Mouse (Mus musculus): Measurements from ENCODE around the gene Scube2. TPM values are rescaled to one million over a fixed set of nuclear protein-coding genes. Genes with fewer than 3 reads are reported as not detected.

The Scube2 gene
- polyA plus RNA-seq, 1 experiment from 2014 or later: 0.05 TPM

GRCm38 (mm10) chr7:109852017-109852416 lies 13.5 kb downstream of the Scube2 start:
- Histone ChIP-seq H3K27ac (replicated peaks) (no peak overlapping the region), H3K4me2 (no peak overlapping the region), H3K4me1 (replicated peaks) (peaks cover 30% of the 10 kb centered on the region), H3K9me3 (replicated peaks) (no peaks in the 10 kb centered on the region), H3K9ac (no peak overlapping the region), H3K4me3 (replicated peaks) (no peak overlapping the region), H3K36me3 (replicated peaks) (no peaks in the 10 kb centered on the region), H3K27me3 (peaks cover 10% of the 10 kb centered on the region; the same call in 1 of the 2 replicates)
- WGBS (ENCODE audit: insufficient replicate concordance): 48% methylated on average over 7 of the region's 7 CpGs
- no peak for ATAC-seq (ENCODE audit: insufficient read depth)

GRCm38 (mm10) chr7:109850531-109850930 lies 14.9 kb downstream of the Scube2 start:
- H3K9me3 ChIP-seq (replicated peaks): no peaks in the 10 kb centered on the region
- 49% methylated on average over 3 of the region's 3 CpGs for WGBS (ENCODE audit: insufficient replicate concordance)
- no peak overlapping the region for H3K4me3 ChIP-seq (replicated peaks)
- no peak for ATAC-seq (ENCODE audit: insufficient read depth)
- no peak overlapping the region for H3K4me2 ChIP-seq
- no peak overlapping the region for H3K9ac ChIP-seq
- H3K36me3 ChIP-seq (replicated peaks): no peaks in the 10 kb centered on the region
- H3K27ac ChIP-seq (replicated peaks): no peak overlapping the region
- H3K4me1 ChIP-seq (replicated peaks): peaks cover 30% of the 10 kb centered on the region
- H3K27me3 ChIP-seq: peaks cover 10% of the 10 kb centered on the region; the same call in 1 of the 2 replicates

GRCm38 (mm10) chr7:109849750-109850434 lies 15.6 kb downstream of the Scube2 start:
- Histone ChIP-seq H3K36me3 (replicated peaks) (no peaks in the 10 kb centered on the region), H3K9ac (no peak overlapping the region), H3K4me1 (replicated peaks) (peaks cover 30% of the 10 kb centered on the region), H3K27me3 (peaks cover 10% of the 10 kb centered on the region; the same call in 1 of the 2 replicates), H3K4me3 (replicated peaks) (no peak overlapping the region), H3K9me3 (replicated peaks) (no peaks in the 10 kb centered on the region), H3K27ac (replicated peaks) (no peak overlapping the region), H3K4me2 (no peak overlapping the region)
- WGBS (ENCODE audit: insufficient replicate concordance): 55% methylated on average over 8 of the region's 8 CpGs
- no peak for ATAC-seq (ENCODE audit: insufficient read depth)

- 53% methylated on average over 11 of the region's 11 CpGs for WGBS (ENCODE audit: insufficient replicate concordance)
- Histone ChIP-seq H3K27ac (replicated peaks) (no peak overlapping the region), H3K27me3 (peaks cover 7% of the 10 kb centered on the region; the same call in 1 of the 2 replicates), H3K9ac (no peak overlapping the region), H3K36me3 (replicated peaks) (no peaks in the 10 kb centered on the region), H3K4me2 (no peak overlapping the region), H3K9me3 (replicated peaks) (no peaks in the 10 kb centered on the region), H3K4me1 (replicated peaks) (peaks cover 23% of the 10 kb centered on the region), H3K4me3 (replicated peaks) (no peak overlapping the region)
- no peak for ATAC-seq (ENCODE audit: insufficient read depth)
Measured at GRCm38 (mm10) chr7:109848867-109849733, 16.4 kb downstream of the Scube2 start.

GRCm38 (mm10) chr7:109844100-109844499 lies 21.4 kb downstream of the Scube2 start:
- H3K4me2 ChIP-seq: no peak overlapping the region
- H3K27ac ChIP-seq (replicated peaks): no peak overlapping the region
- H3K27me3 ChIP-seq: no peaks in the 10 kb centered on the region
- no peaks in the 10 kb centered on the region for H3K36me3 ChIP-seq (replicated peaks)
- WGBS (ENCODE audit: insufficient replicate concordance): 45% methylated on average over 6 of the region's 6 CpGs
- H3K4me1 ChIP-seq (replicated peaks): no peaks in the 10 kb centered on the region
- H3K9me3 ChIP-seq (replicated peaks): no peaks in the 10 kb centered on the region
- H3K9ac ChIP-seq: no peak overlapping the region
- ATAC-seq (ENCODE audit: insufficient read depth): peak; percentile 37; the same call in 1 of the 2 replicates
- no peak overlapping the region for H3K4me3 ChIP-seq (replicated peaks)

- Histone ChIP-seq H3K4me1 (replicated peaks) (no peaks in the 10 kb centered on the region), H3K9me3 (replicated peaks) (no peaks in the 10 kb centered on the region), H3K4me2 (no peak overlapping the region), H3K4me3 (replicated peaks) (no peak overlapping the region), H3K27me3 (no peaks in the 10 kb centered on the region), H3K9ac (no peak overlapping the region), H3K36me3 (replicated peaks) (no peaks in the 10 kb centered on the region), H3K27ac (replicated peaks) (no peak overlapping the region)
- no peak for ATAC-seq (ENCODE audit: insufficient read depth)
- WGBS (ENCODE audit: insufficient replicate concordance): 79% methylated on average over 13 of the region's 13 CpGs
Measured at GRCm38 (mm10) chr7:109841618-109842418, 23.7 kb downstream of the Scube2 start.

GRCm38 (mm10) chr7:109841031-109841430 lies 24.4 kb downstream of the Scube2 start:
- H3K36me3 ChIP-seq (replicated peaks): no peaks in the 10 kb centered on the region
- H3K9me3 ChIP-seq (replicated peaks): no peaks in the 10 kb centered on the region
- H3K4me2 ChIP-seq: no peak overlapping the region
- 65% methylated on average over 6 of the region's 6 CpGs for WGBS (ENCODE audit: insufficient replicate concordance)
- H3K4me1 ChIP-seq (replicated peaks): no peaks in the 10 kb centered on the region
- no peak overlapping the region for H3K4me3 ChIP-seq (replicated peaks)
- no peak overlapping the region for H3K9ac ChIP-seq
- H3K27ac ChIP-seq (replicated peaks): no peak overlapping the region
- no peaks in the 10 kb centered on the region for H3K27me3 ChIP-seq
- no peak for ATAC-seq (ENCODE audit: insufficient read depth)

- no peaks in the 10 kb centered on the region for H3K9me3 ChIP-seq (replicated peaks)
- no peaks in the 10 kb centered on the region for H3K4me1 ChIP-seq (replicated peaks)
- no peak overlapping the region for H3K4me2 ChIP-seq
- no peaks in the 10 kb centered on the region for H3K36me3 ChIP-seq (replicated peaks)
- ATAC-seq (ENCODE audit: insufficient read depth): no peak
- H3K9ac ChIP-seq: no peak overlapping the region
- 0 out of 2 replicates have a peak, but pooled peaks cover 5% of the 10 kb centered on the region for H3K27me3 ChIP-seq
- no peak overlapping the region for H3K4me3 ChIP-seq (replicated peaks)
- no peak overlapping the region for H3K27ac ChIP-seq (replicated peaks)
- 42% methylated on average over 3 of the region's 3 CpGs for WGBS (ENCODE audit: insufficient replicate concordance)
Measured at GRCm38 (mm10) chr7:109838613-109839012, 26.9 kb downstream of the Scube2 start.

- Histone ChIP-seq H3K9ac (no peak overlapping the region), H3K36me3 (replicated peaks) (no peaks in the 10 kb centered on the region), H3K27me3 (0 out of 2 replicates have a peak, but pooled peaks cover 9% of the 10 kb centered on the region), H3K4me1 (replicated peaks) (no peaks in the 10 kb centered on the region), H3K9me3 (replicated peaks) (no peaks in the 10 kb centered on the region), H3K27ac (replicated peaks) (no peak overlapping the region), H3K4me2 (no peak overlapping the region), H3K4me3 (replicated peaks) (no peak overlapping the region)
- 72% methylated on average over 6 of the region's 6 CpGs for WGBS (ENCODE audit: insufficient replicate concordance)
- ATAC-seq (ENCODE audit: insufficient read depth): no peak
Measured at GRCm38 (mm10) chr7:109837651-109838050, 27.8 kb downstream of the Scube2 start.

- Histone ChIP-seq H3K9ac (no peak overlapping the region), H3K27ac (replicated peaks) (no peak overlapping the region), H3K4me1 (replicated peaks) (no peaks in the 10 kb centered on the region), H3K27me3 (0 out of 2 replicates have a peak, but pooled peaks cover 10% of the 10 kb centered on the region), H3K4me2 (no peak overlapping the region), H3K36me3 (replicated peaks) (no peaks in the 10 kb centered on the region), H3K9me3 (replicated peaks) (no peaks in the 10 kb centered on the region), H3K4me3 (replicated peaks) (no peak overlapping the region)
- 72% methylated on average over 6 of the region's 6 CpGs for WGBS (ENCODE audit: insufficient replicate concordance)
- ATAC-seq (ENCODE audit: insufficient read depth): no peak
Measured at GRCm38 (mm10) chr7:109834894-109835293, 30.6 kb downstream of the Scube2 start.

All from liver, embryonic 15.5 days (tissue).